Mouse (Mus musculus) ovary, adult 18-20 months (tissue): ENCODE measurements around the gene Irf3.

ENCODE experiments used
- DNase-seq: peaks from one replicate; pipeline ENCODE4 v3.0.0; 2022; ENCODE audit warnings: low spot score, mixed read lengths

Gene Irf3

DNA sequence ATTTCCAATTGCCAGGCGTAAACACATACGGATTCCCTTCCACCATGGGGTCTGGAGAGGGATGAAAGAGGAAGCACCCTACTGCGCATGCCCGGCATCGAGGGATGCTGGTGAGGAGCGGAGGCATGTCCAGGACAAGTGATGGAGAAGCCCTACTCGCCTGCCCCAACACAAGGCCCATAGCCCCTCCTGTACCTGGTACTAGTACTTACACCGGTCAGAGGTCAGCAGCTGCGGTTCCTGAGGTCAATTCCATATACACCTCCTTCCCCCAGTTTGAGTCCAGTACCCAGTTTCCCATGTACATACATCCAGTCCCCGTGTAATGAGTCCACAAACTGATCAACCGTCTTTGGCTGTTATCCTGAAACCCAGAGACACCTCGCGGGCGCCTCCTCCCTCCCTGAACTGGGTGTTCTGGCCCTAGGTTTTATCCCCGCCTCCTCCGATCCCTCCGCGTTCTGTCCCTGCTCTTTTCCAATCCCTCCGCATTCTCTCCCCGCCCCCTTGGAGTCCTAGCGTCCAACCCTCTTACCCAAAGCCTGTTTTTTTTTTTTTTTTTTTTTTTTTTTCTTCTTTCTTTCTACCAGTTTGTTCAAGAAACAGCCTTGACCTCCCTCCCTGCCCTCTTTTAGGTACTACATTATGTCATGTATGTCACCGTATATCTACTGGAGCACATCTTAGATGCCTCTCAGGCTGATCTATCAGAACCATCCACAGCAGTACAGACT, 22.9 kb upstream of the Irf3 start, which contains the start of gene Cpt1c:
Gene Cpt1c, minus strand, starts transcription at position 469 of the 734 bp plus-strand sequence.
- DNase-seq = peak; percentile 67

DNA sequence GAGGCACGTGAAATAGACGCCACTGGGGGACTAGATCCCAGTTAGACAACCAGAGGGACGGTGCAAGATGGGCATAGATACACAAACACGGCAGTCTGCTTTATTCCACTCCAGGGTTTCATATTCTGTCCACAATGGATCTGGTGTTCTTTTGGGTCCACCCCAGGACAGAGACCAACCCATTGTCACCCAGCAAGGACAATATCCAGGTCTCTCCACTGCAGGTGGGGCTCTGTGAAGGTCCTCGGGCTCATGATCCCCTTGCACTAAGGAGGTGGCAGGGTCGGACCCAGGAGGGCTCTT, 22.4 kb upstream of the Irf3 start:
- no peak for DNase-seq

DNA sequence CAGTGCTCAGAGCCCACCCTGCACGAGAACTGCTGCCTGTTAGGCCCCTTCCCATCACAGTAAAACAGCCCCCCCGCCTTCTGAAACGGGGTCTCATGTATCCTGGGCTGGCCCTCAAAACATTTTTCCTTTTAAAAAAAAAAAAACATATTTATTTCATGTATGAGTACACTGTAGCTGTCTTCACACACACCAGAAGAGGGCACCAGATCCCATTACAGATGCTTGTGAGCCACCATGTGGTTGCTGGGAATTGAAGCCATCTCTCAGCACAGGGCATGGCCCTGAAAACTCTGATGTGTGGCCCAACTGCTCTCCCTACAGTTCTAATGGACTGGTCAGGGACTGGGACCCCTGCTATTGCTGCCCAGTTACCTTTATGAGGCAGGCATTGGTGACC, 19.1 kb upstream of the Irf3 start:
- DNase-seq = no peak

DNA sequence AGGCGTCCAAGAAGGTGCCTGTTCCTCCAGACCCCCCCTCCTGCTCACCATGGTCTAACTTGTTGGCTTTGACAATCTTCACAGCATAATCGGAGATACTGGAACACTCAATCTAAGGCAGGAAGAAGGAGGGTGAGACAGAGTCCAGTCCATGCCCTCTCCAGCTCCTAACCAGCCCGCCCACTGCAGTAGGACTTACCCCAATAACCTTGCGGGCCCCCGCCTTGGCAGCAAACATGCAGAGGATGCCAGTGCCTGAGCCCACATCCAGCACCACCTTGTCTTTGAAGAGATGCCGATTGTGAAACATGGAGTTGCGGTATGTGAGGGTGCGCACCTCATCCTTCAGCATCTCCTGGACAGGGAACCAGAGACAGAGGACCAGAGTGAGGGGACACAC, 15.9 kb upstream of the Irf3 start:
- no peak for DNase-seq

DNA sequence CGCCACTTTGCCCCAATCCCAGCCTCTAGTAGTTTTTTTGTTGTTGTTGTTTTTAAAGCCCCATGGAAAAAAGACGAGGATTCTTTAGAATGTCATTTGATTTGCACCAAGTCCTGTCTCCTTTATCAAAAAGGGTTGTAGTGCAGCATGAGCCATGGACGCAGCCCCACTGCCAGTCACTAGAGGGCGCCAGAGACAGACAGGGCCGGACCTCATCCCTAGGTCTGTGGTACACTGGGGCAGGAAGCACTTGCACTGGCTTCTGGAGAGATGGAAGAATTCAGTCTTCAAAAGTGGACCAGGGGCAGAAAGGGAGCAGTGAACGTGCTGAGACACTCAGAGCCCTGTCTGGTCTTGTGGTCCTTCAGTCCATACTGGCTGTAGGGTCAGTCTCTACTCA, 14.4 kb upstream of the Irf3 start:
- DNase-seq = peak; percentile 59

DNA sequence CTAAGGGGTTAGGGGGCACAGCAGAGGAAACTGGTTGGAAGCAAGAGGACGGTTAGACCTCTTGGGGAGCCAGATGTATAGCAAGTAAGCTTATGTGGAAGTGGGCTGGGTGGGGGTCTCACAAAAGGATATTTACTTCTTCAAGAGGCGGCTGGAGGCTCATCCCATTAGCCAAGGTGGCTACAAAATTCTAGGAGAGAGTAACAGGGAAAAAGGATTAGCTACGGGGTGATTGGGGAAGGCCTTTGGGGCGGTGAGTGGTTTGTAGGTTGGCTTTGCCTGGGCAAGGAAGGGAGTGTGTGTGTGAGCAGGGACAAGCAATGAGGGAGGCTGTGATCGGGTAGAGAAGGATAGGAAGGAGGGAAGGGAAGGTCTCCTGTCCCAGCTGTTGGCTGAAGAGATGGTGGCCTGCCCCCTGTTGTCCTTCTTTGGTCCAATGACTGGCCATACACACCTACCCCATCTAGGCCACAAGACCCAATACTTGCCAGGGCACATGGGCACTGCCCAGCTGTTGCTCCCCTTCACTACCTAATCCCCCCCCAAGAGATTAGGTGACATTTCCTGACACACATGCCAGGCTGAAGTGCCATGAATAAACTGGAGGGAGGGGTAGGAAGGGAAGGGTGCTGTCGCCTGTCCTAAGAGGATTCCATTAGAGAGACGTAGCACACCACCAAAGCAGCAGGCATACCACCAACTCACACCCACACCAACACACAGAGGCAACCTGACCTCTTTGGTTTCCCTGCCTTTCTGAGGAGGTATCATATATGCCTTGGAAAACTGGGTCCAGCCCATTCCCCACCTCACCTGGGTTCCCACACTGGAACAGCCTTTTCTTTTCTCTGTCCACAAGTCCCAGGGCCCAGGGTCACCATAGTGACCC, 13.3 kb upstream of the Irf3 start:
- DNase-seq = no peak

DNA sequence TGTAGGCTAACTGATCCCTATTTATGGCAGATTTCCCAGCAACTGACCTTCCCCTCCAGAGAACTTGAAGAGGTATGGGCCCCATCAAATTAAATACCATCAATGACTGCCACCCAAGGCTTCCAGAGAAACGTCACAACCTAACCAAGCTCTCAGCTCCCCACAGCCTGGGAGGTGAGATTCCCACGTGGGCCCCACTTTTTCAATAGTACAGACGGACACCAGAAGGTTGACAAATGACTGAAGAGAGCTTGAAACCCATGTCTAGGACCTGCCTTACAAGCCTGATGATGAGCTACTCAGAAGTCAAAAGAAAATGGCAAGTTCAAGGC, 12.6 kb upstream of the Irf3 start:
- DNase-seq = no peak

DNA sequence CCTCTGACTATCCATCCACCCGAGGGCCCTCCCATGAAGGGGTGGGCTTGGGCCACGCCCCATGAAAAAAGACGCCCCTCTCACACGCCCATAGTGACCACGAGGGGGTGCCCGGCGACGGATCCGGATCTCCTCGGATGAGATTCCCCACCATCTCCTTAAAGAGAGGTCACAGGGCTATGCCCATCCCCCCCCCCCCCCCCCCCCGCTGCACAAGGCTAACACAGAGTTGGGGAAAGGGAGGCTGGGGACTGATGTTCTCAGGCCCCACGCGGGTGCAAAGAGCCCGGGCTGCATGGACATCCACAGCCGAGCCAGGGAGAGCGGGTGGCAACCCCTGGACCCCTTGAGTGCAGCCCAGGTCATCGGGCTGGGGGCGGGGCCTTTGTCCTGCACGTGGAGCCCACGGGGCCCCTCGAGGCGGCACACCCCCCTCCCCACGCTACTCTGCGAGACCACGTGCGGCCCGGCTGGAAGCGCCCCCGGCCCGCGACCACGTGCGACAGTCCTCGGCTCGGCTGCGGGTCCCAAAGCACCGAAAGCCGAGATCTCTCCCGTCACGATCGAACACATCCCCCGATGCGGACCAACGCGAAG, 11.8 kb upstream of the Irf3 start:
- peak; percentile 69 for DNase-seq

DNA sequence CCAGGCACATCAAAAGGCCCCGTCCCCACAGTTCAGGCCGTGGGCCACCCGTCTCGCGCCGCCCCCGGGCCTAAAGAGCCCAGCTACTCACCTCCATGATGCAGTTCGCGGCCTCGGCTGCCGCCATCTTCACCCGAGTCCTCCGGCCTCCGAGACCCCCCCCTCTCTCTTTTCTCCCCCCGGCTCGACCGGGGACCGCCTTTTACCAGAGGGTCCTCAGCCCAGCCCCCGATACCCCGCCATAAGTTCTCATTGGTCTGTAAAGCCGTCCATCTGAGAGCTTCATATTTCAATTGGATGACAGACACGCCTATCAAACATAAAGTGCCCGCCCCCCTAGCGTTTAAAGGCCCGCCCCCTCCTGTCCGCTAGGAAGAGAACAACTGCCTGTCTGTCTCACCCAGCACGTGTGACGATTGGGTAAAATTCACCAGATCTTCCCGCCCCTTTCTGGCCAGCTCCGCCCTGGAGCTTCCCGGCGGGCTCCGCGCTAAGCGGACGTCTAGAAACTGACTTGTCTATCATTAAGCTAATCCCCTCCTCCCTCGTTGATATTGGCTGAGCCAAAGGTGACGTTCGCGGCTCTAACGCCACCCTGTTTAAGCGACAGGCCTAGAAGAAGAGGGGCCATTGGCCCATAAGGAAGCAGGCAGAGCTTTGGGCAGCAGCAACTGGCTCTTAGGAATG, 11.1 kb upstream of the Irf3 start, which contains the start of gene Prmt1:
Gene Prmt1, minus strand, starts transcription at position 377 of the 687 bp plus-strand sequence.
- peak; percentile 99 for DNase-seq

DNA sequence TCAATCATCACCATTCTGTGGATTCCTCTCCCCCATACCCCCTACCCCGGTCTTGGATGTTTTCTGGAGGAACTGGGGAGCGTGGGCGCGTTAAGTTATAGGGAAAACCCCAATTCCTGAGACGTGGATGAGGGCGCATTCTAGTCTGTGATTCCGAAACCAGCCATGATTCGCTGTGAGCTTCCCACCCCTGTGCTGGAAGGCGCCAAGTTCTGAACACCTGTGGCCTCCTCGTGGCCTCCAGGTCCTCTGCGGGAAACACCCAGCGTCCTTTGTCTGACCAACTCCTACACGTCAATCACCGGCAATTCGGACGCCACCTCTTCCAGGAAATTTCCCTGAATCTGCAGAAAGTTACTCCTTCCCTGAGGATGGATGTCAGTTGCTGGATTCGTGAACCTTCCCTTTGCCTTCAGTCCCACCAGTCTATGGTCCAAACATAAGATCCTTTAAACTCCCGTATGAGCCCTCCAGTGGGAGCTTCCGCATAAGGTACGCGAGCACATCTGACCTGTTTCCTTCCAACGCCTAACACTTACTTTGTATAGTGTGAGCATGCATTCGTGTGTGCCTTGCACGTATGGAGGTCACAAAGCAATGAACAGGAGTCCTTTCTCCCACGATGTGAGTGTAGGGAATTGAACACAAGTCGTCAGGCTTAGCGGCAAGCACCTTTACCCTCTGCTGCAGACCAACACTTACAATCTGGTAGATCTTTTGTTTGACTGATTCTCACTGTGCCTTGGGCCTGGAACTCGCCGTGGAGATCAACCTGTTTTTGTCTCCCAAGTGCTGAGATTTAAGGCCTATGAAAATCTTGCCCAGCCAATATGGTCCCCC, 10.3 kb upstream of the Irf3 start:
- DNase-seq = no peak

DNA sequence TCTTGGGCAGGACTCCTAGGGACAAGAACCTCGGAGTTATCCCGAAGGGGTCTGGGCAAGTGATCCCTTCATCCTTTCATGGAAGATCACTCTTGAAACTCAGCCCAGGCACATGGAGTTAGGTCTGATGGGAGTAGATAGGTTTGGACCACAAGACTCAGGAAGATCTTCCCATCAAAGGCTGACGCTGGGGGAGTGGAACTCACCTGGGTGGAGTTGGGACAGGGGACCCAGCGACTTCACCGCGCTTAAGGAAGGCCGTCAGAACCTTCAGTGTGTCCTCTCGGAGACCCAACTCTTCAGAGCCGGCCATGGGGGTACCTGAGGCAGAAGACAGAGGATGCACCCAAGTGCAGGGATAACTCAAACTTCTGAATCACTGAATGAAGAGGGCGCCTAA, 776 bp upstream of the Irf3 start:
- DNase-seq = no peak

DNA sequence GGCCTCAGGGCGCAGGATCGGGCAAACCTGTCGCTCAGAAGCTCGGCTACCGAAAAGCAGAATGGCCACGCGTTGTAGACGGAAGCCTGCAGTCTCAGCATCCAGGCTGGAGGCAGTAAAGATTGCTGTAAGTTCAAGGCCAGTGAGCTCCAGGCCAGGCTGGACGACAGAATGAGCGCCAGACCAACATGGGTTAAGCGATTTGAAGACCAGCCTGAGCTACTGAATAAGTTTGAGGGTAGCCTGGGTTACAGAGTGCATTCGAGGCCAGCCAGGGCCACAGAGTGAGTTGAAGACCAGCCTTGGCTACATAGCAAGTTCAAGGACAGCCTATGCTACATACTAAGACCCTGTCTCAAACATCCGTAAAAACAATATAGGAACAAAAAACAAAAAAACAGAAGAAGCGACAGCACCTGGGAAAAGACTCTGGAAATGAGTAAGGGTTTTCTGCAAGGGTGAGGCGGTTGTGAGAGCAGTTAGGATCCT, 536 bp downstream of the Irf3 start:
- no peak for DNase-seq

DNA sequence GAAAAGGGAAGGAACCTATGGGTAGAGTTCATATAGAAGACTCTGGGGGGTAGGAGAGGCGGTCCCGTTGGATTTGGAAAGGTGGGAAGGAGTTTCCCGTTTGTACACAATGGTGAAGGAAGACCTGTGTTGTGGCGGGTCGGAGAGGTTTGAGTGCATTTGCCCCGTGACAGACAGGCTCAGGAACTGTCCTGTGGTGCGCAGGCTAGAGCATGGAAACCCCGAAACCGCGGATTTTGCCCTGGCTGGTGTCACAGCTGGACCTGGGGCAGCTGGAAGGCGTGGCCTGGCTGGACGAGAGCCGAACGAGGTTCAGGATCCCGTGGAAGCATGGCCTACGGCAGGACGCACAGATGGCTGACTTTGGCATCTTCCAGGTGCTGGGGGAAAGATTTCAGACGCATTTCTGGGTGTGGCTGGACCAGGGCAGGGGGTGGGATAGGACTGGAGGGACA, 1.1 kb downstream of the Irf3 start, which contains the start of gene Bcl2l12:
Gene Bcl2l12, minus strand, starts transcription at position 212 of the 455 bp plus-strand sequence.
- DNase-seq = no peak

DNA sequence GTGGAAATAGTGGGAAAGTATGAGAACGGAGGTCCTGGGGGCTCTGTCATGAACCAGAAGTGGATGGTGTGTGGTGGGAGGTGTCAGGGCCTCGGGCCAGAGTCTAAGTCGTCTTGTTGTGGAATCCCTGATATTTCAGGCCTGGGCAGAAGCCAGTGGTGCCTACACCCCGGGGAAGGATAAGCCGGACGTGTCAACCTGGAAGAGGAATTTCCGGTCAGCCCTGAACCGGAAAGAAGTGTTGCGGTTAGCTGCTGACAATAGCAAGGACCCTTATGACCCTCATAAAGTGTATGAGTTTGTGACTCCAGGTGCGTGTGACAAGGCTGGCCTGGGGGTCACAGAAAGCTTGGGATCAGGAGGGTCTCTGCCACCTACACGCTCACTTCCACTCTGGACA, 2.3 kb downstream of the Irf3 start:
- DNase-seq = no peak

DNA sequence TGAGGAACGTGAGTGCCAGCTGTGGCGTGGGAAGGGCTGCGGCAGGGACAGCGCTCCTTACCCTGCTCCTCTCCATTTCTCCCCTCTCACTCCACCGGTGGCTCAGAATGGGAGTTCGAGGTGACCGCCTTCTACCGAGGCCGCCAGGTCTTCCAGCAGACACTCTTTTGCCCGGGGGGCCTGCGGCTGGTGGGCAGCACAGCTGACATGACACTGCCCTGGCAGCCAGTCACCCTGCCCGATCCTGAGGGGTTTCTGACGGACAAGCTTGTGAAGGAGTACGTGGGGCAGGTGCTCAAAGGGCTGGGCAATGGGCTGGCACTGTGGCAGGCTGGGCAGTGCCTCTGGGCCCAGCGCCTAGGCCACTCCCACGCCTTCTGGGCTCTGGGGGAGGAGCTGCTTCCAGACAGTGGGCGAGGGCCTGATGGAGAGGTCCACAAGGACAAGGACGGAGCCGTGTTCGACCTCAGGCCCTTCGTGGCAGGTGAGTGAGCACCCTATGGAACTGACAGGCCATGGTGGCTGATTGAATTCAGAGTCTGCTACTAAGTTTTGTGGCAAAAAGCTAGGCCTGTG, 3.2 kb downstream of the Irf3 start:
- no peak for DNase-seq

DNA sequence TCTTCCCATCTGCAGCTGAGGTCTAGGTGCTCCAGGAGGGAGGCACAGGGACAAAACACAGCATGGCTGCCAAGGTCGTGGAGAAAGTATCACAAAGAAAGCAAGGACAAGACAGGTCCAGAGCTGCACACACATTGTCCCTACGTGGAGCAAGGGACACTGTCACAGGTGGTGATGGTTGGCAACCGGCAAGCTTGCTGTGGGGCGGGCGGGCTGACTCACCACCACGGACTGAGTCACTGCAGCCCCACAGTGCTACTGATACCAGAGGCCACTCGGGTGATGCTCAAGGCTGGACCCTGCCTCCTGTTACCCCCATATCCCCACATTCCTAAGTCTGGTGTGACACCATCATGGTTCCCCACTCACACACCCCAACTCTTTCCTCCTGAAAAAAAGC, 5.0 kb downstream of the Irf3 start:
- no peak for DNase-seq

DNA sequence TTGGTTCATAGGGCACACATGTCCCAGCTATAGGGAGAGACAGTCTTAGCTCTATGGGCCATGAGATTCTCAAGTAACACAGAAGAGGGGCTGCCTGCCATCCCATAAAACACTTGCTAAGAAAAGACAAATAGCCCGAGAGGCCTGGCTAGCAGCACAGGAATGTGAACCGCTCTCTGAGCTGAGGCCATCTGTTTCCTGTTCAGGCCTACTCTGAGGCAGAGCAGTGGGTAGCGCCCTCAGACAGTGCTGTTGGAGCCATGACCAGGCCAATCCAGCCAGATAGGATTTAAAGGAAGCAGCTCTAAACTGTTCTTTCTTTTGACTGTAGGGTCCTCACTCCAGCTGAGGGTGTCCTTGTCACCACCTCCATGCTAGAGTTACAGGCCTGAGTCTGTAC, 7.1 kb downstream of the Irf3 start:
- no peak for DNase-seq

DNA sequence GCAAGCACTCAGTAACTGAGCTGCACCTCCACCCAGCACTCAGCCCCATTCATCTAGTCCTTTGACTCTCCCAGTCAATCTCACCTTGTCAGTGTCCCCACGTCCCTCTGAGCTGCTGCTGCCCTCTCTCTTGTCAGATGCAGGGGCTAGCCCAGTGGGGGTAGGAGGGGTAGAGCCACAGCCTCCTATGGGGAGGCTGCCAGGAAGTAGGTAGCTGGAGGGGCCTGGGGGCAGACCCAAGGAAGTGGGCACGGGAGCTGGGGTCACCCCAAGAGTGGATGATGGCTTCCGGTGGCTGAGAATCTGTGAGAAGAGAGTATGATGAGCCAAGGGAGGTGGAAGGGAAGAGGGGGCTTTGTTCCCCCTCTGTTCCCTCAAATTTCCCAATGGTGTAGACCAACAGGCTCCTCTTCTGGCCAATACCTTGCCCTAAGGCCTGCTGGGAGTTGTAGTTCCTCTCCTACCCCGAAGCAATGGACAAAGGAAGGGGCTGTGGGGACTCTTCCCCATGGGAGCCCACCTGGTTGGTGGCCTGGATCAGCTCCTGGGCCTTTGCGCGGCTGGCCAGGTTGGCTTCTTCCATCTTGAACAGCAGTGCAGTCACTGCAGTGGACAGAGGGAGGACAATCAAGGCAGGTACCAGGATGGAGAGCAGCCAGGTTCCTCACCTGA, 8.0 kb downstream of the Irf3 start:
- DNase-seq = no peak

DNA sequence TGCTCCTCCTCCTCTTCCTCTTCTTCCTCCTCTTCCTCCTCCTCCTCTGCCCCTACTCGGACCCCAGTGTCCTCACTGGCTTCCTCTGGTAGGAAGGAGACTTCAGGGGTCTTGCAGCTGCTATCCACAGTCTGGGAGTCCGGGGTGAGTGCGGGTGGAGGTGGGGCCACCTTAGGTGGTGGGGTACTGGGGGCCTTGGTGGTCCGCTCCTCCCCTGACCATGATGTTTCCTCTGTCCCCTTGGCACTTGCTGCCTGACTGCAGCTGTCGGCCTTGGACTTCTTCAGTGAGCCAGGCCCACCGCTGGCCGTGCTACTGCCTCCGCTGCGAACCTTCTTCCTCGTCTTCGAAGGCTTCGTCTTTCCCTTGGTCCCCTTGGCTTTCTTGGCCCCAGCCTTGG, 9.1 kb downstream of the Irf3 start:
- no peak for DNase-seq

DNA sequence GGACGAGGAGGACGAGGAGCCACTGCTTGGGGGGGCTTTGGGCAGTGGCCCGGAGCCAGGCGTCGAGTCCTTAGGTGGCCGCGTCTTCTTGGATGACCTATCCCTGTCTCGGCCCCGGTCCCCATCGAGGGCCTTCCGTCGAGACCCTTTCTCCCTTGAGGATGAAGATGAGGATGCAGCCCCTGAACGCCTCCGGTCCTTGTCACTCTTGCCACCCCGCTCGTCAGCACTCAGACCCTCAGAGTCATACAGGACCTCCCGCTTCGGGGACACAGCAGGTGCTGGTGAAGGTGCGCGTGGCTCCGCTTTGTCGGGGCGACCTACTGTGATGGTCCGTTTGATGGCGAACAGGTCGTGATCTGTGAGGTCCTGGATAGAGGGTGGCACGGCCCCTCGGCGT, 9.7 kb downstream of the Irf3 start:
- no peak for DNase-seq
